Mouse (Mus musculus): ENCODE results near the gene Klk1b24.
"Not testable (repeated sequence)": the region's sequence is repeated elsewhere in the genome, so short reads cannot be mapped to it uniquely, and the experiment has no call there.

The Klk1b24 gene

DNA sequence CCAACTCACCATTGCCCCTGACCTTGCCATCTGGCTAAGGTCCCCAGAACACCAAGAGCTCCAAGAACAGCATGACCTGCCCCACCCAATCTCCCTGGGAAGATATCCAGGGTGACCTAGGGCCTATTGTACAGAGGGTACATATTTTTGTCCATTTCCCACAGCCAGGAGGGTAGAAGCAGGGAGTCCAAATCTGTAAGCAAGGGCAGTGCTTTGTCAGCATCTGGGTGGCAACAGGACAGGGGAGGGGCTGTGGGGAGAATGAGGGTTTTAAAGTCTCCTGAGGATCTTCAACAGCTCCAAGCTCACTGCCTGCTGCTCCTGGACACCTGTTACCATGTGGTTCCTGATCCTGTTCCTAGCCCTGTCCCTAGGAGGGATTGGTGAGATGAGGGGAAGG, at the start of gene Klk1b24:
Gene Klk1b24 (plus strand): TSS at position 301 of the 400 bp plus-strand sequence.
- DNase-seq = not testable (repeated sequence)

DNA sequence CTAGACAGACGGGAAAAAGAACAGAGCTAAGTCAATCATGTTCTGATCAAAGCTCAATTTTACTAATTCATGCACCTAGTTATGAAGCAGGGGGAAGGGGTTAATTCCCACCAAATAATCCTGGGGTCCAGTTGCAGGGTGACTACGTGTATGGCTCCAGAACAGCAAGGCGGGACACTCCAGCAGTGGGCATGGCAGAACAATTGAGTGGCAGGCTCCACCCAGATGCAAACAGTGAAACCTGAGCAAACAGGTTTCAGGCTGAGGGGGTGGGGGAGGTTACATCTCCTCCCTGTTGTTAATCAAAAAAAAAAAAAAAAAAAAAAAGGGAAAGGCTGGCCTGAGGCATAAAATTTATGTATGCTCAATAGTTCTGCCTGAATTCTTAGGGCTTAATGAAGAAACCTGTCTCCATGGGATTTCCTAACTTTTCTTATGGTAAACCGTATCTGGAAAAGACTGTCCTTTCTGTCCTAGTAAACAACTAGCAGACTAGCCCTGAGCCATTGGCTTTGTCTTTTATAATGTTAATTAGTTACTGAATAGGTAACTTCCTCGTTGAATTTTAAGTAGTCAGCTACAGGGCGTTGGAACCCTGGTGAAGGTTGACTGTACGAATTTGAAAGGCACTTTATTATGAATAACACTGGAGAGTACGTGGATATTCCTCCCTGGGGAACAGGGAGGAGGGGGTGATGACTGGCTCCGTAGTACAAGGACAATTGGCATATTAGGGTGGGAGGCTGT, 8.6 kb upstream of the Klk1b24 start:
- DNase-seq = no peak

DNA sequence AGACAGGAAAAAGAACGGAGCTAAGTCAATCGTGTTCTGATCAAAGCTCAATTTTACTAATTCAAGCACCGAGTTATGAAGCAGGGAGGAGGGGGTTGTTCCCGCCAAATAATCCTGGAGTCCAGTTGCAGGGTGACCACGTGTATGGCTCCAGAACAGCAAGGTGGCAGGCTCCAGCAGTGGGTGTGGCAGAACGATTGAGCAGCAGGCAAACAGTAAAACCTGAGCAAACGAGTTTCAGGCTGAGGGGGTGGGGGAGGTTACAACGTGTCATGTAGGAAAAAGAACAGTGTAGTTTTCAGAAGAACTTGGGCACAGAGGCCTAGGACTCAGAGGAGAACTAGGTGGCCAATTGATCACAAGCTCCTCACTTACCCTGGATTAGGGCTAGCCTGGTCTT, 1.5 kb upstream of the Klk1b24 start:
- not testable (repeated sequence) for DNase-seq

- not testable (repeated sequence) for DNase-seq
Observed at GRCm38 (mm10) chr7:44193466-44193865, 5.4 kb downstream of the Klk1b24 start.

DNA sequence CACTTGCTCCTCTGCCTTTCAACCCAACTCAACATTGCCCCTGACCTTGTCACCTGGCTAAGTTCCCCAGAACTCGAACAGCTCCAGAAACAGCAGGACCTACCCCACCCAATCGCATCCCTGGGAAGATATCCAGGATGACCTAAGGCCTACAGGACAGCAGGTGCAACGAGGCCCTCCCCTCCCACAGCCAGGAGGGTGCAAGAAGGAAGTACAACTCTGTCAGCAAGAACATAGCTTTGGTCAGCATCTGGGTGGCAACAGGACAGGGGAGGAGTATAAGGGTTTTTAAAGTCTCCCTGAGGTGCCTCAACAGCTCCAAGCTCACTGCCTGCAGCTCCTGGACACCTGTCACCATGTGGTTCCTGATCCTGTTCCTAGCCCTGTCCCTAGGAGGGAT, 9.9 kb downstream of the Klk1b24 start, which contains the start of gene Klk1b3:
Gene Klk1b3 (plus strand): TSS at position 301 of the 400 bp plus-strand sequence.
- DNase-seq = no peak

GRCm38 (mm10) chr7:44207135-44207534, 19.1 kb downstream of the Klk1b24 start, which contains the start of gene Klk1b4:
Klk1b4 (plus strand) TSS chr7:44207435.
- not testable (repeated sequence) for DNase-seq

- no peak for DNase-seq
Observed at GRCm38 (mm10) chr7:44208307-44208706, 20.3 kb downstream of the Klk1b24 start.

DNA sequence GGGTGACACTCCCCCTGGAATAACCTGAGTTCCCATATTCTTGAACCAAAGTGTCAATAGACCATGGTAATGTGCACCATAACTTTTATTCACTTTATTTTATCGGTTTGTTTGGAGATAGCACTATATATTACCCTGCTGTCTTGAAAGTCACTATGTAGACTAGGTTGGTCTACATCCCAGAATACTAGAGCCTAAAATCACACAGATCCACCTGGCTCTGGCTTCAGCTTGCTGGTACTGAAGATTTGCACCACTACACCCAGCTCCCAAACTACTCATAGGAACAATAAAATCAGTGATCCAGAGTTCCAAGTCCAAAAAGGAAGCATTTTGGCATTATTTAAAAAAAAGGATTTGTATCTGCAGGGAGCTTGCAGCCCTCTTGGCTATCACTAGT, 27.6 kb downstream of the Klk1b24 start, which contains the start of gene Klk1b5:
Gene Klk1b5 (plus strand): TSS at position 301 of the 400 bp plus-strand sequence.
- DNase-seq = no peak

GRCm38 (mm10) chr7:44221601-44222000, 33.6 kb downstream of the Klk1b24 start:
- peak; percentile 7 for DNase-seq

DNA sequence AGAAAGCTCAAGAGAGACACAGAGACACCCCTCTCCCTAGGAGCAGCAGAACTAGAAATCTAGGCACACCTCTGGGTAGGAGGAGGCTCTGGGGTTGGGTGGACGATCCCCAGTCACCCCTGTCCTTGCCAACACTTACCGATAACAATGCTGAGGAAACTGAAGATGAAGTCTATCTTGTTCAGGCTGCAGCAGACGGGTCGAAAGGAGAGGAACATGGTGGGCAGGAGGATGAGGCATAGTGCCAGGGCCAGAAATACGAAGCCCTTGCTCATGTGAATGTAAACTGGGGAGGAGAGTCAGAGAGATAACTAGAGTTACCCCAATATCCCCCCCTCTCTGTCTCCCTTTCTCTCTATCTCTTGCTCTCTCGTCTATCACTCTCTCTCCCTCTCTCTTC, 34.3 kb downstream of the Klk1b24 start:
- not testable (repeated sequence) for DNase-seq

DNA sequence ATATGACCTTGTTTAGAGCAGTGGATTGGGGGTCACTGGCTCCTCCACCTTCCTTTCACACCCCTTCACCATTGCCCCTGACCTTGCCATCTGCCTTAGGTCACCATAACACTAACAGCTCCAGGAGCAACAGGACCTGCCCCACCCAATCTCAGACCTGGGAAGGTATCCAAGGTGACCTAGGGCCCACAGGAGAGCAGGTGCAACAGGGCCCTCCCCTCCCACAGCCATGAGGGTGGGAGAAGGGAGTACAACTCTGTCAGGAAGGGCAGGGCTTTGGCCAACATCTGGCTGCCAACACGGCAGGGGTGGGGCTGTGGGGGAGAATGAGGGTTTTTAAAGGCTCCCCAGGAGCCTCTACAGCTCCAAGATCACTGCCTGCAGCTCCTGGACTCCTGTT, 37.0 kb downstream of the Klk1b24 start, which contains the start of gene Klk1:
Gene Klk1 (plus strand): TSS at position 285 of the 400 bp plus-strand sequence.
- DNase-seq = no peak

DNA sequence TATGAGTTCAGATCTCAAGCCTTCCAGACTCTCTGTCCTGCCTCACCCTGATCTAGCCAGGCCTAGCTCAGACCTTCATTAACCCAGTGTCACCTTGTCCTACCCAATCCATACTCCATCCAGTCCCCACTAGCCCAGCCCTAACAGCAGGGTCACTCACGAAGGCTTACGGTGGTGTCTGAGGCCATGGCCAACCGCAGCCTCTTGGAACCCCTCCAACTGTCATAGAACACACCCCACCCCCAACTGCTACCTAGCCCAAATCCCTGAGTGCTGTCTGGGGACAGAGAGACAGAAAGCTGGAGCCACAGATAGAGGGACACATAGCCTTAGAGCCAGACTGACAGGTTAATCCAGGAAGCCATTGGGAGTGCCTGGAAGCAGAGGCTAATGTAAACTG, 47.9 kb downstream of the Klk1b24 start, which contains the start of gene Gm36864:
Gene Gm36864 (plus strand): TSS at position 269 of the 400 bp plus-strand sequence.
- no peak for DNase-seq

DNA sequence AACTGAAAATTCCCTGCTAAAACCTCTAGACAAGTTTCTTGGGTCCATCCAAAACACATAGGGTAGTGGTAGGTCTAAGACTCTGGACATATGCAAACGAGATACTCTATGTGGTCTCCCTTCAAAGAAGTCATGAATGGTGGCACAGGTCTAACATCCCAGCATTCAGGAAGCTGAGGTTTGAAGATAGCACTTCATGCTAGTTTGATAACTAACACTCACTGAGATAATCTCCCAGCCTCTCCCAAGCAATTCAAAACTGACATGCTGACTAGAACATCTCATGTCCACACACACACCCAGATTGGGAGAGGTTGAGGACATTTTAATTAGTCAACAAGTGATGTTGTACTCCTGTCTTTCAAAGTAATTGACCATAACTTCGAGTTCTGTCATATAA, 51.9 kb downstream of the Klk1b24 start:
- DNase-seq = no peak

- DNase-seq = no peak
Observed at GRCm38 (mm10) chr7:44240712-44241111, 52.7 kb downstream of the Klk1b24 start.

DNA sequence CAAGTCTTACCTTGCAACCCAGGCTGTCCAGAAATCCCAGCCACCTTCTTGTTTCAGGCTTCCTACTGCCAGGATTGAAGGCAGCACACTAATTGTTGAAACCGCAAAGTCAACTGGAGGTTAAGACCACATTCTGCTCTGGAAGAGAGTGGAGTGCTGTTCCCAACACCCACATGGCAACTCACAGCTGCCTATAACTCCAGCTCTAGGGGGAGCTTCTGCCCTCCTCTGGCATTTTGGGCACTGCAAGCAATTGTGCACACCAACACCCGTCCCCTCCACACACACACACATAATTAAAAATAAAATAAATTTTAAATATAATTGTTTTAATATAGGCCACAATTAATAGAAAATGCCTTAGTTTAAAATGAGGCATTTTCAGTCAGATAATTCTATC, 53.1 kb downstream of the Klk1b24 start:
- no peak for DNase-seq
